Mouse (Mus musculus): ENCODE data around the gene Nr6a1. TPM values are rescaled to one million over a fixed set of nuclear protein-coding genes. Genes with fewer than 3 reads are reported as not detected.

Nr6a1 gene
- polyA plus RNA-seq, 1 experiment from 2014 or later = 0.94 TPM

DNA sequence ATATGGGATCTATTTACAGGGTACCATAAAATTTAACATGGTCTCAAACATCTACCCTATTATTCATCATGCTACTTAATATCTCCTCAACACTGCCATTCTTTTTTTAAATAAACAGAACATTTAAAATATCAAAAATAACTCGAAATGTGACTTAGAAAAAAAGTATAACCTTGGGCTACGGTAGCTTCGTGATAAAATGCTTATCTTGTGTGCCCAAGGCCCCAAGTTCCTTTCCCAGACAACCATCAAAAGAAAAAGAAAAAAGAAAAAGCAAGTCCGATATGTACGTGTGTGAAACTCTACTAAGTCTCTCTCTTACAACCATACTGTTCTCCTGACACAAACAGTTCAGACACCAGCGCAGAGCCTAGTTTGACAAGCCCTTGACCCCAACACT lies 92.0 kb downstream of the Nr6a1 start:
- H3K36me3 ChIP-seq (ENCODE audit: insufficient read depth, low read length) = peaks cover 6% of the 10 kb centered on the region; the same call in 1 of the 2 replicates
- 89% methylated on average over 6 of the region's 6 CpGs for WGBS
- no peaks in the 10 kb centered on the region for H3K27me3 ChIP-seq (ENCODE audit: insufficient read depth, low read length)
- no peak for ATAC-seq (ENCODE audit: low FRiP score, low TSS enrichment)
- H3K9me3 ChIP-seq (ENCODE audit: low read length) = no peaks in the 10 kb centered on the region
- no peak overlapping the region for H3K4me2 ChIP-seq (replicated peaks; ENCODE audit: low read depth, low read length)
- H3K9ac ChIP-seq (replicated peaks; ENCODE audit: low read length) = no peak overlapping the region
- no peak overlapping the region for H3K27ac ChIP-seq (ENCODE audit: low read length)
- no peak overlapping the region for H3K4me3 ChIP-seq (ENCODE audit: low read length)
- no peaks in the 10 kb centered on the region for H3K4me1 ChIP-seq (ENCODE audit: insufficient read depth, low read length)

DNA sequence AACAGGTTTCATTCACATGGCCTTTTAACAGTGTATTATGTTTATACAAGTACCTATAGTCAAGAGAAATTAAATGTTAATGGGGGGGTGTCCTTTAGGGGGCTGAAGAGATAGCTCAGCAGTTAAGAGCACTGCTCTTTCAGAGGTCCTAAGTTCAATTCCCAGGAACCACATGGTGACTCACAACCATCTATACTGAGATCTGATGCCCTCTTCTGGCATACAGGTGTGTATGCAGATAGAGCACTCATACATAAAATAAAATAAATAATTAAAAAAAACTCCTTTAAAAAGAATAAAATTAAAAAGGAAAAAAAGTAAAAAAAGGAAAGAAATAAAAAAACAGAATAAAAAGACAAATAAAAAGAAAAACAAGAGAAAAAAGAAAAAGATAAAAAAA lies 95.5 kb downstream of the Nr6a1 start:
- H3K9me3 ChIP-seq (ENCODE audit: low read length) = no peaks in the 10 kb centered on the region
- no peaks in the 10 kb centered on the region for H3K36me3 ChIP-seq (ENCODE audit: insufficient read depth, low read length)
- no peak overlapping the region for H3K9ac ChIP-seq (replicated peaks; ENCODE audit: low read length)
- H3K4me2 ChIP-seq (replicated peaks; ENCODE audit: low read depth, low read length) = no peak overlapping the region
- no peak overlapping the region for H3K27ac ChIP-seq (ENCODE audit: low read length)
- H3K4me3 ChIP-seq (ENCODE audit: low read length) = no peak overlapping the region
- H3K27me3 ChIP-seq (ENCODE audit: insufficient read depth, low read length) = no peaks in the 10 kb centered on the region
- ATAC-seq (ENCODE audit: low FRiP score, low TSS enrichment) = no peak
- H3K4me1 ChIP-seq (ENCODE audit: insufficient read depth, low read length) = no peaks in the 10 kb centered on the region

DNA sequence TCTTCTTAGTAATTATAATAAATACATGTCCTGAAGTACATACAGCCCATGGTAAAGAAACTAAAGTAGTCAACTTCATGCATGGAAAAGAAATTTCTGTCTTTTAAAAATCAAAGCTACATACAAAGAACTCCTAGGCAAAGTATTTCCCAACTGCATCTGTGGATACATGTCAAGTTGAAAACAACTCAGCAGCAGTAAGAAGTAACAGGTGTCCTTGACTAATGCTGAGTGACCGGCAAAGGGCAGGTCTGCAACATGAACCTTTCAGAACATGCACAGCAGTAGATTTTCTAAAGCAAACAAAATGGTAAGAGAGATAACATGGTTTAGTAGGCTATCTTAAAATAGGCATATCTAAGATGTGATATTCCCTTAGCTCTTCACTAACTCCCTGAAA lies 98.0 kb downstream of the Nr6a1 start:
- no peak overlapping the region for H3K4me3 ChIP-seq (ENCODE audit: low read length)
- peaks cover 6% of the 10 kb centered on the region; the same call in 1 of the 2 replicates for H3K4me1 ChIP-seq (ENCODE audit: insufficient read depth, low read length)
- WGBS = 51% methylated on average over 1 of the region's 1 CpGs
- H3K27me3 ChIP-seq (ENCODE audit: insufficient read depth, low read length) = no peaks in the 10 kb centered on the region
- H3K4me2 ChIP-seq (replicated peaks; ENCODE audit: low read depth, low read length) = no peak overlapping the region
- no peak for ATAC-seq (ENCODE audit: low FRiP score, low TSS enrichment)
- H3K9me3 ChIP-seq (ENCODE audit: low read length) = no peaks in the 10 kb centered on the region
- no peaks in the 10 kb centered on the region for H3K36me3 ChIP-seq (ENCODE audit: insufficient read depth, low read length)
- no peak overlapping the region for H3K9ac ChIP-seq (replicated peaks; ENCODE audit: low read length)
- H3K27ac ChIP-seq (ENCODE audit: low read length) = no peak overlapping the region

DNA sequence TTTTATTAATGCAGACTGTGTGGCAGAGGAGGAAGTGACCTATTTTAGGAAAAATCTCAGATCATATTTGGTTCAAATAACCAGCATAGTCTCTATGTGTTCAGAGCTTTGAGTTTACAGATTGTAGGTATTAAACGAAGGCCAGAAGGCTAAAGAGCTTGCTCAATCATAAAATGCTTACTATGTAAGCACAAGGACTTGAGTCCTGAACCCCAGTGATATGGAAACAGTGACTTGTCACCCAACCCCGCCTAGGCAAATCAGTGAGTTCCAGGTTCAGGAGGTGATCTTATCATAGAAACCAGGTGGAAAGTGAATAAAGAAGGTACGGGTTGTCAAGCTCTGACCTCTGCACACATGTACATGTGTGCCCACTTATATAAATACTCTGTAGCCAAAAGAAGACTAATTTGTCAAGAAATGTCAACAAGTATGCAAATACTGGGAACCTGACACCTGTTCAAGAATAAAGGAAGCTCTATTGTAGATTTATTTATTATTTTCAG lies 99.6 kb downstream of the Nr6a1 start:
- H3K9ac ChIP-seq (replicated peaks; ENCODE audit: low read length) = no peak overlapping the region
- no peak overlapping the region for H3K4me2 ChIP-seq (replicated peaks; ENCODE audit: low read depth, low read length)
- H3K4me1 ChIP-seq (ENCODE audit: insufficient read depth, low read length) = peaks cover 6% of the 10 kb centered on the region; the same call in 1 of the 2 replicates
- ATAC-seq (ENCODE audit: low FRiP score, low TSS enrichment) = no peak
- WGBS = 72% methylated on average over 3 of the region's 3 CpGs
- H3K9me3 ChIP-seq (ENCODE audit: low read length) = no peaks in the 10 kb centered on the region
- H3K27ac ChIP-seq (ENCODE audit: low read length) = no peak overlapping the region
- H3K36me3 ChIP-seq (ENCODE audit: insufficient read depth, low read length) = no peaks in the 10 kb centered on the region
- no peak overlapping the region for H3K4me3 ChIP-seq (ENCODE audit: low read length)
- no peaks in the 10 kb centered on the region for H3K27me3 ChIP-seq (ENCODE audit: insufficient read depth, low read length)

- Histone ChIP-seq H3K9ac (replicated peaks; ENCODE audit: low read length) (no peak overlapping the region), H3K4me2 (replicated peaks; ENCODE audit: low read depth, low read length) (no peak overlapping the region)
- no peak for ATAC-seq (ENCODE audit: low FRiP score, low TSS enrichment)
Observed at GRCm38 (mm10) chr2:38826189-38826588, 101.3 kb downstream of the Nr6a1 start.

GRCm38 (mm10) chr2:38824791-38825768 lies 102.4 kb downstream of the Nr6a1 start:
- peak overlapping the region; percentile 72 for H3K4me2 ChIP-seq (replicated peaks; ENCODE audit: low read depth, low read length)
- peak overlapping the region; percentile 63 for H3K4me3 ChIP-seq (ENCODE audit: low read length)
- H3K36me3 ChIP-seq (ENCODE audit: insufficient read depth, low read length) = no peaks in the 10 kb centered on the region
- 4% methylated on average over 15 of the region's 15 CpGs for WGBS
- peak overlapping the region; percentile 77 for H3K9ac ChIP-seq (replicated peaks; ENCODE audit: low read length)
- H3K27ac ChIP-seq (ENCODE audit: low read length) = peak overlapping the region; percentile 89
- no peak for ATAC-seq (ENCODE audit: low FRiP score, low TSS enrichment)
- H3K9me3 ChIP-seq (ENCODE audit: low read length) = no peaks in the 10 kb centered on the region
- no peaks in the 10 kb centered on the region for H3K27me3 ChIP-seq (ENCODE audit: insufficient read depth, low read length)
- H3K4me1 ChIP-seq (ENCODE audit: insufficient read depth, low read length) = peaks cover 10% of the 10 kb centered on the region; the same call in 1 of the 2 replicates

More at GRCm38 (mm10) chr2:38826189-38826588, 101.3 kb downstream of the Nr6a1 start:
- no peak overlapping the region for H3K27ac ChIP-seq (ENCODE audit: low read length)
- peaks cover 10% of the 10 kb centered on the region; the same call in 1 of the 2 replicates for H3K4me1 ChIP-seq (ENCODE audit: insufficient read depth, low read length)
- H3K9me3 ChIP-seq (ENCODE audit: low read length) = no peaks in the 10 kb centered on the region
- no peaks in the 10 kb centered on the region for H3K36me3 ChIP-seq (ENCODE audit: insufficient read depth, low read length)
- H3K4me3 ChIP-seq (ENCODE audit: low read length) = no peak overlapping the region
- no peaks in the 10 kb centered on the region for H3K27me3 ChIP-seq (ENCODE audit: insufficient read depth, low read length)

DNA sequence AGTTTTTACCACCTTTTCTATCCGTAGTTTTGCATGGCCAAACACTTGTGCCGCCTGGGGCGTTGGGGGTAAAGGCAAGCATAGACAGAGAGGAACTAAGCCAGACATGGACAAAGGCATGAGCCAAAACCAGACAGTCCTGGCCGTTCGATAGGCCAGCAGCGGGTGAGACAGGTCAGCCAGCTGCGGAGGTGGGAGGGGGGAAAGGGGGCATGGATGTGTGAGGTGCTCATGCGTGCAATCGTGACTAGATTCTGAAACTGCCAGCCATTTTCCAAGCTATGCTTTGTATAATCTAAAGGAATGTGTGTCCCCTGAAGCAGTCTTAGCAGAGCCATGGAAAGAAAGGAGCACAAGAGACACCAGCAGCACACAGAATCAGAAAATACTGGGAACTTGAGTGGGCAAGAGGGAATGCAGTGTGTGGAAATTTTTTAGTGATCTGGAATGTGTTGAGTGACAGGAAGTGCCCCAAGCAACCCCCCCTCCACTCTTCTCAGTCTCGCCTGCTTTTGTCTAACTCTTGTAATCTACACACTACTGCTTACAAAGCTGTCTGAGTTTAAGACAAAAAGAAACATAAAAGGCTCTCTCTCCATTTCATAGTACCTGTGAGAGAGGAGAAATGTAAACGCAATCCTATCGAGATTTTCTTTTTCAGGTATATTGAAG lies 103.4 kb downstream of the Nr6a1 start:
- WGBS = 2% methylated on average over 12 of the region's 12 CpGs
- H3K36me3 ChIP-seq (ENCODE audit: insufficient read depth, low read length) = no peaks in the 10 kb centered on the region
- no peaks in the 10 kb centered on the region for H3K27me3 ChIP-seq (ENCODE audit: insufficient read depth, low read length)
- H3K4me1 ChIP-seq (ENCODE audit: insufficient read depth, low read length) = peaks cover 10% of the 10 kb centered on the region; the same call in 1 of the 2 replicates
- peak overlapping the region; percentile 62 for H3K4me3 ChIP-seq (ENCODE audit: low read length)
- H3K9me3 ChIP-seq (ENCODE audit: low read length) = no peaks in the 10 kb centered on the region
- peak; percentile 90 for ATAC-seq (ENCODE audit: low FRiP score, low TSS enrichment)
- peak overlapping the region; percentile 78 for H3K9ac ChIP-seq (replicated peaks; ENCODE audit: low read length)
- peak overlapping the region; percentile 71 for H3K4me2 ChIP-seq (replicated peaks; ENCODE audit: low read depth, low read length)
- H3K27ac ChIP-seq (ENCODE audit: low read length) = peak overlapping the region; percentile 97

- peak overlapping the region; percentile 62 for H3K4me3 ChIP-seq (ENCODE audit: low read length)
- no peaks in the 10 kb centered on the region for H3K27me3 ChIP-seq (ENCODE audit: insufficient read depth, low read length)
- H3K9ac ChIP-seq (replicated peaks; ENCODE audit: low read length) = peak overlapping the region; percentile 78
- no peaks in the 10 kb centered on the region for H3K36me3 ChIP-seq (ENCODE audit: insufficient read depth, low read length)
- H3K4me2 ChIP-seq (replicated peaks; ENCODE audit: low read depth, low read length) = peak overlapping the region; percentile 71
- no peaks in the 10 kb centered on the region for H3K9me3 ChIP-seq (ENCODE audit: low read length)
- 3% methylated on average over 8 of the region's 8 CpGs for WGBS
- peak overlapping the region; percentile 97 for H3K27ac ChIP-seq (ENCODE audit: low read length)
- peaks cover 10% of the 10 kb centered on the region; the same call in 1 of the 2 replicates for H3K4me1 ChIP-seq (ENCODE audit: insufficient read depth, low read length)
- ATAC-seq (ENCODE audit: low FRiP score, low TSS enrichment) = peak; percentile 28; the same call in 1 of the 2 replicates
Observed at GRCm38 (mm10) chr2:38823406-38823805, 104.1 kb downstream of the Nr6a1 start.

GRCm38 (mm10) chr2:38822995-38823394 lies 104.5 kb downstream of the Nr6a1 start:
- peak overlapping the region; percentile 97 for H3K27ac ChIP-seq (ENCODE audit: low read length)
- H3K4me2 ChIP-seq (replicated peaks; ENCODE audit: low read depth, low read length) = peak overlapping the region; percentile 71
- H3K9me3 ChIP-seq (ENCODE audit: low read length) = no peaks in the 10 kb centered on the region
- H3K4me3 ChIP-seq (ENCODE audit: low read length) = peak overlapping the region; percentile 62
- H3K36me3 ChIP-seq (ENCODE audit: insufficient read depth, low read length) = no peaks in the 10 kb centered on the region
- H3K27me3 ChIP-seq (ENCODE audit: insufficient read depth, low read length) = no peaks in the 10 kb centered on the region
- peaks cover 10% of the 10 kb centered on the region; the same call in 1 of the 2 replicates for H3K4me1 ChIP-seq (ENCODE audit: insufficient read depth, low read length)
- peak; percentile 97 for ATAC-seq (ENCODE audit: low FRiP score, low TSS enrichment)
- WGBS = 2% methylated on average over 6 of the region's 6 CpGs
- H3K9ac ChIP-seq (replicated peaks; ENCODE audit: low read length) = peak overlapping the region; percentile 78
